Mouse (Mus musculus) T-cell, adult 66 days (primary cell): ENCODE data around the gene Mag. TPM values are rescaled to one million over a fixed set of nuclear protein-coding genes. Genes with fewer than 3 reads are reported as not detected.

Experiments used
- total RNA-seq, 2 experiments: library from RNA; stranded (reverse); gene quantifications; 3 replicates in 1 of 2; 4 replicates in 1 of 2; pipeline ENCODE4 v1.2.4; 2023

The Mag gene
- total RNA-seq = not detected

GRCm38 (mm10) chr7:30914732-30915131 is at the start of gene Mag:
TSS of gene Mag (minus strand) at chr7:30914873.

GRCm38 (mm10) chr7:30956756-30957366 is 42.2 kb upstream of the Mag start, which contains the start of gene Usf2:
TSS of gene Usf2 (minus strand) at chr7:30956803.

GRCm38 (mm10) chr7:30943909-30944635 is 29.4 kb upstream of the Mag start, which contains the start of gene Hamp:
TSS of gene Hamp (minus strand) at chr7:30944032.

GRCm38 (mm10) chr7:30924581-30924980 is 9.9 kb upstream of the Mag start, which contains the start of gene Hamp2:
TSS of gene Hamp2 (minus strand) at chr7:30924681.

DNA sequence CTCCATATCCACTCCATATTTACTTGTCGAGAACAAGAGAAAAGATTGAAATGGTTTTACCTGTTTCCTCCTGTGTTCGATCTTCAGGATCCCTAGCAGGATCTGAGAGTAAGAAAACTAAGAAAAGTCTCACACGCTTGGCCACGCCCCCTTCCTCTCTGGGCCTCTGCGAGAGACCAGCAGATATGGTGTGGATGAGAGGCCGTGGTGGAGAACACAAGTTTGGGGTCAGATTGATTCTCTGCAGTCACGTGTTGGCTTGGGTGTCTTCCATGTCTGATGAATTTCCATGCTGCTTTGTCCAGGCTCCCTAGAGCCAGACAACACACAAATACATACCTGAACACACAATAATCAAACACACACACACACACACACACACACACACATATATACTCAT is 34.5 kb downstream of the Mag start, which contains the start of gene Cd22:
TSS of gene Cd22 (minus strand) at position 167 of the 400 bp plus-strand sequence.

GRCm38 (mm10) chr7:30861464-30861863 is 53.2 kb downstream of the Mag start, which contains the start of gene Ffar1:
TSS of gene Ffar1 (minus strand) at chr7:30861564.

DNA sequence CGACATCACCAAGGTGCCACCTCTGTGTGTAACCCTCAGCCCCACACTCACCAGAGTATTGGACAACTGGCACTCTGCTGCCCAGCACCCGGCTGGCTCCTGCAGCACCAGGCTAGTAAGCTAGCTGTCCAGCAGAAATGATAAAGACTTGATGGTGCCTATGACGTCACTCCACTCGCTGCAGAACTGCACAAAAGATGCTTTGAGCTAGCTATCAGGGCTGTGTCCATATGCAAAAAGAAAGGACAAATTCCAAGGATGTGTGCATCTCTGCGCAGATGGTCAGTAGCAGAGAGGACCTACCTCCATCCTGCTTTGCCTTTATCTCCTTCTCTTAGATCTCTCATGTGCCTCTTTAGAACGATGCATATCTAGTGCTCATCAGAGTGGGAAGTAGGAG is 58.6 kb downstream of the Mag start, which contains the start of gene Ffar3:
TSS of gene Ffar3 (minus strand) at position 101 of the 400 bp plus-strand sequence.

Other genes starting within 250 kb of the Mag start
- 10 to 100 TPM; 30.2 to 32.6 TPM for gene Haus5, start 249.9 kb downstream of the Mag start, total RNA-seq
- gene Pmis2, start 243.3 kb downstream of the Mag start, total RNA-seq = not detected
- gene 2200002J24Rik, start 215.9 kb downstream of the Mag start, total RNA-seq = not detected
- not detected for gene Atp4a, start 202.7 kb downstream of the Mag start, total RNA-seq
- gene Tmem147, start 185.3 kb downstream of the Mag start, total RNA-seq = 10 to 100 TPM; 45.0 to 50.3 TPM
- not detected for gene Gapdhs, start 171.2 kb downstream of the Mag start, total RNA-seq
- gene Sbsn, start 163.4 kb downstream of the Mag start, total RNA-seq = 1 to 10 TPM; 6.1 to 7.8 TPM
- gene Dmkn, start 151.1 kb downstream of the Mag start, total RNA-seq = not detected
- not detected for gene Krtdap, start 127.0 kb downstream of the Mag start, total RNA-seq
- 1 to 10 TPM in 1 of 2 experiments, under 1 TPM in 1; 0.62 to 2.0 TPM for gene Ffar2, start 91.1 kb downstream of the Mag start, total RNA-seq
- gene Ffar3, start 58.7 kb downstream of the Mag start, total RNA-seq = not detected
- gene Ffar1, start 53.3 kb downstream of the Mag start, total RNA-seq = under 1 TPM in 1 of 2 experiments, not detected in 1; 0.35 TPM
- gene Cd22, start 34.5 kb downstream of the Mag start, total RNA-seq = 1 to 10 TPM; 5.3 to 9.8 TPM
- not detected for gene Hamp2, start 9.8 kb upstream of the Mag start, total RNA-seq
- gene Hamp, start 29.2 kb upstream of the Mag start, total RNA-seq = not detected
- gene Usf2, start 41.9 kb upstream of the Mag start, total RNA-seq = 100 to 1,000 TPM; 150 to 156 TPM
- 1 to 10 TPM; 3.6 to 3.7 TPM for gene Lsr, start 58.6 kb upstream of the Mag start, total RNA-seq
- gene Fam187b, start 58.9 kb upstream of the Mag start, total RNA-seq = under 1 TPM in 1 of 2 experiments, not detected in 1; 0.20 TPM
- gene Fxyd5, start 127.6 kb upstream of the Mag start, total RNA-seq = 100 to 1,000 TPM; 878 to 928 TPM
- gene Fxyd7, start 136.6 kb upstream of the Mag start, total RNA-seq = 1 to 10 TPM; 1.5 to 1.6 TPM
- not detected for gene Fxyd1, start 142.3 kb upstream of the Mag start, total RNA-seq
- not detected for gene Lgi4, start 144.5 kb upstream of the Mag start, total RNA-seq
- gene Fxyd3, start 161.8 kb upstream of the Mag start, total RNA-seq = not detected
- 1 to 10 TPM; 1.7 to 4.2 TPM for gene Hpn, start 200.4 kb upstream of the Mag start, total RNA-seq
- 1 to 10 TPM; 3.6 to 4.2 TPM for gene Scn1b, start 212.1 kb upstream of the Mag start, total RNA-seq
- 100 to 1,000 TPM; 920 to 931 TPM for gene Gramd1a, start 241.0 kb upstream of the Mag start, total RNA-seq